Mouse (Mus musculus): ENCODE results near the gene Ifitm10. TPM values are rescaled to one million over a fixed set of nuclear protein-coding genes. Genes with fewer than 3 reads are reported as not detected.

Gene Ifitm10
- total and polyA plus RNA-seq, 3 experiments = not detected

DNA sequence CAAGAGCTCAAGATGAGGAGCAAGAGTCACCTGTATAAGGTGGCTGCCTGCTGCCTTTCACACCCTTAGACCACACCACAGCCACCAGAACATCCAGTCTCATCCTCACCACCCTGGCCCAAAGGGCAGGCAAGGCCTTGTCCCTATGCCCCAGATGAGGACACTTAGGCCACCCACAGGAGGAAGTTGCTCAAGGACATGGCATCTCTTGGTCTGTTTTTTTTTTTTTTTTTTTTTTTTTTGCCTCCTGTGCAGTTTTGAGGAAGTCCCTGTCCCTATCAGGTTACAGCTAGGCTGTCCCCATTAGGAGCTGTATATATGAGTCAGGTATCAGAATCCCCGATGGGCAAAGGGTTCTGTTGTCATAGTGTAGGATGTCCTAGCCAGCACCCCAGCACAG lies 25.7 kb upstream of the Ifitm10 start:
- dilution Hi-C loops (cut with MboI; ENCODE audit: extremely low pct_ligation_motif_present, extremely low pct_unique_long_range_greater_than_20kb, low sequenced_read_pairs) (no loop called here), in situ Hi-C loops (cut with MboI; ENCODE audit: low pct_ligation_motif_present, low pct_unique_long_range_greater_than_20kb, low sequenced_read_pairs) (no loop called here)
- no peaks in the 10 kb centered on the region for H3K9me3 ChIP-seq (replicated peaks; ENCODE audit: low read length)
- no peaks in the 10 kb centered on the region for H3K27me3 ChIP-seq (replicated peaks)
- H3K36me3 ChIP-seq (replicated peaks in 1 of 2; ENCODE audit: control insufficient read depth in 1 of 2, insufficient read depth in 1 of 2, low read length in 1 of 2) = no peaks in the 10 kb centered on the region
- no peak overlapping the region for H3K4me3 ChIP-seq (replicated peaks in 1 of 3; ENCODE audit: low read depth in 2 of 3, low read length in 2 of 3, poor library complexity in 1 of 3)
- no peaks in the 10 kb centered on the region for H3K79me2 ChIP-seq (replicated peaks; ENCODE audit: control insufficient read depth, extremely low read depth, insufficient read depth, poor library complexity, severe bottlenecking)
- DNase-seq (ENCODE audit: extremely low read depth) = peak; percentile 39
- no peak overlapping the region for H3K9ac ChIP-seq (ENCODE audit: insufficient read depth, low read depth)
- H3K27ac ChIP-seq (ENCODE audit: insufficient read depth, low read depth) = no peak overlapping the region
- H3K4me1 ChIP-seq (ENCODE audit: control insufficient read depth in 1 of 2, insufficient read depth in 2 of 2) = peaks cover 12 to 36% of the 10 kb centered on the region in 2 experiments
- TF ChIP-seq ZKSCAN1 (IDR thresholded peaks at IDR 0.05; ENCODE audit: borderline replicate concordance, low read depth, low read length) (no peak), ZNF384 (IDR thresholded peaks at IDR 0.05; ENCODE audit: low read depth, low read length) (peak; percentile 95)
- H3K4me2 ChIP-seq (ENCODE audit: insufficient read depth, low read depth, poor library complexity, severe bottlenecking) = no peak overlapping the region

DNA sequence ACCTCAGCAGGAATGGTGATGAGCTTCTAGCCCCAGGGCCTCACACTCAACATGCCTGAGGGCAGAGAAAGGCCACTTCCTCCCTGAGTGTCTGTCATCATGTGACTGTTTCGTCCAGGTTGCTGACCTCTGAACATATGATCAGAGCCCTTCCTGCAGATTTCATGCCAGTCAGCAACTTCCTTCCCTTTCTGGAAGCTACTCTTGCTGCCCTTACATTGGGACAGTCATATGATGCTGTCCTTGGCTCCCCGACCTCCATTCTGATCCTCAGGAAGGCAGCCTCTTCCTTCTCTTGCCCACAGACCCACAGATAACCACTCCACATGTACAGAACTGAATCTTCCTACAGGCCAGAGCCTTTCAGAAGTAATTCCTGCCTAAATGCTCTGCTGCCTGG lies 24.5 kb upstream of the Ifitm10 start:
- no peak for TF ChIP-seq GABPA (IDR thresholded peaks at IDR 0.05; ENCODE audit: insufficient replicate concordance, low read depth, low read length)
- TF ChIP-seq MEF2A (IDR thresholded peaks at IDR 0.05; ENCODE audit: borderline replicate concordance, low read depth, low read length) = no peak
- no peak for TF ChIP-seq SIN3A (IDR thresholded peaks at IDR 0.05; ENCODE audit: low read length)
- TF ChIP-seq MAZ (IDR thresholded peaks at IDR 0.05; ENCODE audit: low read depth, low read length) = no peak
- TF ChIP-seq SMC3 (IDR thresholded peaks at IDR 0.05; ENCODE audit: low read depth, low read length) = no peak
- TF ChIP-seq NELFE (IDR thresholded peaks at IDR 0.05; ENCODE audit: low read depth, low read length) = no peak
- TF ChIP-seq MYC (IDR thresholded peaks at IDR 0.05; ENCODE audit: low read depth, low read length) = no peak
- Histone ChIP-seq H3K4me2 (ENCODE audit: insufficient read depth, low read depth, poor library complexity, severe bottlenecking) (no peak overlapping the region), H3K27me3 (replicated peaks) (no peaks in the 10 kb centered on the region), H3K9ac (ENCODE audit: insufficient read depth, low read depth) (no peak overlapping the region), H3K4me1 (ENCODE audit: control insufficient read depth in 1 of 2, insufficient read depth in 2 of 2) (peaks cover 23 to 48% of the 10 kb centered on the region in 2 experiments), H3K4me3 (replicated peaks in 1 of 3; ENCODE audit: low read depth in 2 of 3, low read length in 2 of 3, poor library complexity in 1 of 3) (no peak overlapping the region), H3K27ac (ENCODE audit: insufficient read depth, low read depth) (no peak overlapping the region), H3K9me3 (replicated peaks; ENCODE audit: low read length) (no peaks in the 10 kb centered on the region), H3K79me2 (replicated peaks; ENCODE audit: control insufficient read depth, extremely low read depth, insufficient read depth, poor library complexity, severe bottlenecking) (no peaks in the 10 kb centered on the region), H3K36me3 (replicated peaks in 1 of 2; ENCODE audit: control insufficient read depth in 1 of 2, insufficient read depth in 1 of 2, low read length in 1 of 2) (no peaks in the 10 kb centered on the region)
- in situ Hi-C loops (cut with MboI; ENCODE audit: low pct_ligation_motif_present, low pct_unique_long_range_greater_than_20kb, low sequenced_read_pairs) (no loop called here), dilution Hi-C loops (cut with MboI; ENCODE audit: extremely low pct_ligation_motif_present, extremely low pct_unique_long_range_greater_than_20kb, low sequenced_read_pairs) (no loop called here)
- no peak for DNase-seq (ENCODE audit: extremely low read depth)

DNA sequence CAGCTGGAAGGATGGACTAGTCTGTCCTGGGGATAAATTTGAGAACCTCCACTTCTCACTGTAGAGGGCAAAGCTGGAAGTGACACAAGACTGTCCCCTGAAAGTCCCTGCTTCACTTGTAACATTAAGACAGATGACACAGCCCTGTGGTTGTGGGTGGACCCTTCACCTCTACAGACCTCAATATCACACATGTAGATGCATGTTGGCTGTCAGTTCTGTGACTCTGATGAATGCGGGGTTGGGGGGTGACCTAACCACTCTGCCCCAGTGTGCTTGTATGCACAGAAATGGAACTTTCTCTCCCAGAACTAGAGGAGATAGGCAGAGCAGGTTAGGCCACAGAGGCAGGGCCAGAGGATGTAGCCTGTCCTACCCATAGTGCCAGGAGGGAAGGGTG lies 23.1 kb upstream of the Ifitm10 start:
- Histone ChIP-seq H3K4me3 (replicated peaks in 1 of 3; ENCODE audit: low read depth in 2 of 3, low read length in 2 of 3, poor library complexity in 1 of 3) (no peak overlapping the region), H3K9ac (ENCODE audit: insufficient read depth, low read depth) (no peak overlapping the region), H3K27me3 (replicated peaks) (no peaks in the 10 kb centered on the region), H3K4me2 (ENCODE audit: insufficient read depth, low read depth, poor library complexity, severe bottlenecking) (no peak overlapping the region), H3K9me3 (replicated peaks; ENCODE audit: low read length) (no peaks in the 10 kb centered on the region), H3K27ac (ENCODE audit: insufficient read depth, low read depth) (no peak overlapping the region), H3K79me2 (replicated peaks; ENCODE audit: control insufficient read depth, extremely low read depth, insufficient read depth, poor library complexity, severe bottlenecking) (no peaks in the 10 kb centered on the region), H3K4me1 (ENCODE audit: control insufficient read depth in 1 of 2, insufficient read depth in 2 of 2) (peaks cover 28 to 63% of the 10 kb centered on the region in 2 experiments), H3K36me3 (replicated peaks in 1 of 2; ENCODE audit: control insufficient read depth in 1 of 2, insufficient read depth in 1 of 2, low read length in 1 of 2) (no peaks in the 10 kb centered on the region)
- TF ChIP-seq MEF2A (IDR thresholded peaks at IDR 0.05; ENCODE audit: borderline replicate concordance, low read depth, low read length) (no peak), MAX (IDR thresholded peaks at IDR 0.05; ENCODE audit: low read length) (no peak), TCF12 (IDR thresholded peaks at IDR 0.05; ENCODE audit: low read depth, low read length) (no peak), KAT2A (IDR thresholded peaks at IDR 0.05; ENCODE audit: insufficient replicate concordance, low read length) (no peak), TBP (conservative IDR thresholded peaks at IDR 0.05; ENCODE audit: low read depth, low read length) (no peak), PAX5 (IDR thresholded peaks at IDR 0.05; ENCODE audit: low read length) (no peak), MAZ (IDR thresholded peaks at IDR 0.05; ENCODE audit: low read depth, low read length) (no peak), CHD2 (IDR thresholded peaks at IDR 0.05; ENCODE audit: low read length) (no peak), NELFE (IDR thresholded peaks at IDR 0.05; ENCODE audit: low read depth, low read length) (no peak), ZKSCAN1 (IDR thresholded peaks at IDR 0.05; ENCODE audit: borderline replicate concordance, low read depth, low read length) (no peak), RAD21 (IDR thresholded peaks at IDR 0.05; ENCODE audit: low read depth, low read length) (no peak), UBTF (IDR thresholded peaks at IDR 0.05; ENCODE audit: low read depth, low read length) (no peak), IRF4 (IDR thresholded peaks at IDR 0.05; ENCODE audit: low read depth, low read length) (no peak)
- no peak for DNase-seq (ENCODE audit: extremely low read depth)
- dilution Hi-C loops (cut with MboI; ENCODE audit: extremely low pct_ligation_motif_present, extremely low pct_unique_long_range_greater_than_20kb, low sequenced_read_pairs) = no loop called here
- in situ Hi-C loops (cut with MboI; ENCODE audit: low pct_ligation_motif_present, low pct_unique_long_range_greater_than_20kb, low sequenced_read_pairs) = no loop called here
